16 mouse cellular contexts compared by ENCODE assay signal in the genomic region with DNA sequence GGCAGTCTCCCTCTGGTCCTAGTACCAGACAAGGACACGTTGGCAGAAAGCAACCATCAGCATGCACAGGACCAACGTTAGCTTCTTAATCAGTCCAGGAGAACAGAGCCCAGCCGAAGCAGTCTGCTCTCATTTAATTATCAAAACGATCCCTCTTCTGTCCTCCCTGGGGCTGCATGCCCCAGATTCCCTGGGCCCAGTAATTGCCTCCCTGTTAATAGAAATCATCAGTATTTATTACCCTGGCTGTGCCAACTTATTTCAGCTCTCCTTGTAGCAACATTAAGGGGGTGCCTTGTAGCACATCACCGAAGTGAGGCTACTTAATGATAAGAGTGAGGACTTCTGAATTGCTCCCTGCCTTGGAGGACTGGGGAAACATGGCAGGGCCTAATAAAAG.
"Had no signal": no experiment of that assay in that cellular context is flagged by ENCODE, and none has a peak within 500 bp of the region (broad histone marks: within the 10 kb centered on the region; RNA-seq: fewer than 3 reads in every experiment).

No protein-coding gene starts in this region.

- H3K4me1 ChIP-seq: limb, embryonic 15.5 days; lung, embryonic 15.5 days had no signal

- H3K36me3 ChIP-seq: limb, embryonic 15.5 days; liver, embryonic 12.5 days; lung, embryonic 15.5 days had no signal

- H3K9me3 ChIP-seq: limb, embryonic 15.5 days; liver, embryonic 12.5 days; lung, embryonic 15.5 days; megakaryocyte, embryonic 14.5 days had no signal

- ATAC-seq: liver, embryonic 12.5 days; midbrain, embryonic 16.5 days had no signal

- DNase-seq: kidney, adult 8-10 months; kidney, postnatal 25 days; lung, postnatal 14 days; right cerebral cortex, adult 18-20 months; right cerebral cortex, postnatal 4 days; spleen, adult 18-20 months; thymus, adult 18-20 months; thymus, postnatal 14 days had no signal

- H3K4me2 ChIP-seq: limb, embryonic 15.5 days; liver, embryonic 12.5 days; lung, embryonic 15.5 days; midbrain, embryonic 11.5 days had no signal

- H3K4me3 ChIP-seq: left cerebral cortex, adult 2 months; limb, embryonic 15.5 days; liver, embryonic 12.5 days; lung, embryonic 15.5 days; megakaryocyte, embryonic 14.5 days had no signal

- H3K27ac ChIP-seq: left cerebral cortex, adult 2 months; limb, embryonic 15.5 days; liver, embryonic 12.5 days; lung, embryonic 15.5 days; macrophage had no signal

- H3K9ac ChIP-seq: limb, embryonic 15.5 days; liver, embryonic 12.5 days; lung, embryonic 15.5 days had no signal

- H3K27me3 ChIP-seq: limb, embryonic 15.5 days; lung, embryonic 15.5 days had no signal
